Mouse (Mus musculus) lung, adult 18-20 months (tissue): ENCODE measurements around the gene Nhlrc1.

Experiments used
- DNase-seq, 2 experiments: peaks; one replicate each; pipeline ENCODE4 v3.0.0; 2022; ENCODE audit warnings: mixed read lengths in 2 of 2

Nhlrc1 gene

DNA sequence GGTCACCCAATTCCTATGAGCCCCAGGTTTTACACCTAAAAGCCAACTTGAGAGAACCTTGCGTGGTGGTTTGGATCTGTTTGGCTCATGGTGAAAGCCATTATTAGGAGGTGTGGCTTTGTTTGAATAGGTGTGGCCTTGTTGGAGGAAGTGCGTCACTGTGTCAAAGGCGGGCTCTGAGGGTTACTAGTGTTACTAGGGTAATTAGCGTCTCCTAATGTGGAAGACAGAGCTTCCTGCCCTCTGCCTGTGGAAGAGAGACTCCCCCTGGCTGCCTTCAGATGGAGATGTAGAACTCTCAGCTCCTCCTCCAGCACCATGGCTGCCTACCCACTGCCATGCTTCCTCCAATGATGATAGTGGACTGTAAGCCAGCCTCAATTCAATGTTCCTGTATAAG, 13.1 kb downstream of the Nhlrc1 start:
- no peak for DNase-seq

- DNase-seq: peak; percentile 34 to 69
Observed at GRCm38 (mm10) chr13:46999498-46999897, 15.2 kb downstream of the Nhlrc1 start.

- DNase-seq: no peak
Observed at GRCm38 (mm10) chr13:46997355-46997754, 17.3 kb downstream of the Nhlrc1 start.

- DNase-seq: no peak
Observed at GRCm38 (mm10) chr13:46993274-46993551, 21.4 kb downstream of the Nhlrc1 start.

DNA sequence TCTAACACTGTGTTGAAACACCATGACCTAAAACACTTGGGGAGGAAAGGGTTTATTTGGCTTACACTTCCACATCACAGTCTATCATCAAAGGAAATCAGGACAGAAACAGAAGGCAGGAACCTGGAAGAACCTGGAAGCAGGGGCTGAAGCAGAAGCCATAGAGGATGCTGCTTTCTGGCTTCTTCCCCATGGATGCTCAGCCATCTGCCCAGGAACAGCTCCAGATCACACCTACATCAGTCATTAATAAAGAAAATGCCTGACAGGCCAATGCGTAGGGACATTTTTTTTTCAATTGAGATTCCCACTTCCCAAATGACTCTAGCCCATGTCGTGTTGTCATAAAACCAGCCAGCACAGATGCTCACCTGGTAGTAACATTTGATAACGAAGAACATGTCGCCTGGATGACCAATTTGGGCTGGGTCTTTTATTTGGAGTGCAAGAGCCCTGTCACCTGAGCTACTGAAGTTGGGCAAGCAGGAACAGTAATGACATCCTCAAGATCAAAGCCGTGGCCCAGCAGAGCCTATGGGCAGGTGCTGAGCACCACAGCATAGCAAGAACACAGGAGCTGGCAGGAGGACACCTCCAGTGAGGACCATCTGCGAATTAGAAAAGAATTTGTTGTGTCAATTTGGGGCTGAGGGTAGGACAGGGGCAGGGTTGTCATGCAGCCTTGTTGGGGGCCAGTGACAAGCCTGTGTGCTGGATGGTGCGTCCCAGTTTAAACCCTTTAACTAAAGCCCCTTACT, 22.0 kb downstream of the Nhlrc1 start:
- no peak for DNase-seq

GRCm38 (mm10) chr13:46990376-46991011, 24.2 kb downstream of the Nhlrc1 start:
- peak; percentile 42 to 70 for DNase-seq

GRCm38 (mm10) chr13:46987941-46988340, 26.7 kb downstream of the Nhlrc1 start:
- no peak for DNase-seq

DNA sequence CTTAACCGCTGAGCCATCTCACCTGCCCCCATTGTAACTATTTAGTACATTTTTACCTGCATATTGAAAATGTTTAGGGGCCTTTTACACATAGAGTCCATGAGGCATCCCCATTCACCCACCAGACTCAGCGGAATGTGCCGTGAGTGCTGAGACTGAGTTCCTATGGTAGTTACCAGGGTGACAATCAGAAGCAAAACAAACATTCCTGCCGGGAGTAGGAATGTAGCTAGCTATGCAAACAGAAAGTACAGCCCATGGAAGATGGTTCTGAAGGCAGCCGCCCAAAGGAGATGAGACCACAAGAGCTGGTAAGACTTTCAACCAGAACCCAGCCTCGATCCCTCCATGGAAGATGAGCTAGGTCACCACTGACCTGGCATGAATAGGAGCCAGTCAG, 28.4 kb downstream of the Nhlrc1 start:
- DNase-seq: peak; percentile 19 to 60

- no peak for DNase-seq
Observed at GRCm38 (mm10) chr13:46983878-46984277, 30.8 kb downstream of the Nhlrc1 start.

DNA sequence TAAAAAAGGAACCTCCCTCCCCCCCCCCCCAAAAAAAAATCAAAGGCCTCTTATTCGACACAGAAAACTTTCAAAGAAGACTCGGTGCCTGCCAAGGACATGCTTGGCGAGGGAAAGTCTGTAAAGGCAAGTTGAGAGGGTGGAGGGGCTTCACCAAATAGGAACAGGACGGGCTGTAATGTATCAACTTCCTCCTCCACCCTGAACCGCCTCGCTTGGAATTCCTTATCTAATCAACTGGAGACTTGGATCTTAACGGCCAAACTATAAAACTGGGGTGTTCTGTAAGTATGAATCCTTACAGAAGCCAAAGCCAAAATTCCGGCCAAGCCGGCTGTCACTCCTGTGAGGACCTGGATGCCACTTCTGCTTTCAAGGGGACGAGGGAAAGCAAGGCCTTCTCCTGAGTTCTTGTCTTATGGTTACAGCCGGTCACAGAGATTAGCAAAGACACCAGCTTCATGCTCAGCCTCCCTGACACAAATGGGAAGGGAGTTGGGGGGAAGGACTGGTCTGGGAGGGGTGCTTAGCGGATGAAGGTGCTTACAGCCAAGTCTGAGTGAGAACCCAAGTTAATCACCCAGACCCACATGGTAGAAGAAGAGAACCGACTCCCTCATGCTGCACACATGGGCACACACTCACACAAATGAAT, 34.7 kb downstream of the Nhlrc1 start:
- DNase-seq: peak; percentile 66 to 79

DNA sequence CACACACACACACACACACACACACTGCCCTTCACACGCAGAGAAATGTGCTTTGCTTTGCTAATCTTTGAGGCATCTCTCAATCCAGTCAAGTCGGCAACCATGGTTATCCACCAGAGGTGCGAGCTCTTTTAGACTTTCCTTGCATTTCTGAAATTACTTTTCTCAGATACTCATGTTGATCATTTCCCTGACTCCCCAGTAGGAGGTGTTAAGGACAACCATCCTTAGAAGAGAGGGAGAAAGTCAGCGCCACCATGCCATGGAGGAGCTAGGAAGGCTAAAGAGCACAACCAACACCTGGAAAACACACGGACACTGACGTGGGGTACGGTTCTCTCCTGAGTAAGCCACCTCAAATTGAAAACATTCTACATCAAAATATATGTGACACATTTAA, 38.1 kb downstream of the Nhlrc1 start:
- no peak for DNase-seq

- no peak for DNase-seq
Observed at GRCm38 (mm10) chr13:46975930-46976329, 38.7 kb downstream of the Nhlrc1 start.

DNA sequence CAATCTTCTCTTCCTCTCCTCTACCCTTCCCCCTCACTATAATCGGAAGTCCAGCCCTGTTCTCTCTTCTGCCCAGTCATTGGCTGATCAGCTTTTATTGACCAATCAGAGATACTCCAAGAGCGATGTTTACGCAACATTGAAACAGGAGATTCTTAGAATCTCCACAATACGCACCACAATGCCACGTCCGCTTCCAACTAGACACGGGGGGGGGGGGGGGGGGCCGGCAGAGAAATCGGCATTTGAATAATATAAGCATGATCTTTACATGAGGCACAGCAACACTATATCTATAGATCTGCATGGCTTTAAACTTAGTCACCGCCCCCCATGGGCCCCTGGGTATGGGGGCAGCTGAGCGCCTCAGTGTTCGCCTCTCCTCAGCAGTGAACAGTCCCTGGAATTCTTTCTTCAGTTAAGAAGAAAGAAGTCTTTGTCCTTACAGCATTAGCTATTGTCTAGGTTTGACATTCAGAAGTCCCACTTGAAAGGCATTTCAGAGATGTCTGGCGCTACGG, 39.6 kb downstream of the Nhlrc1 start:
- DNase-seq: no peak

- peak; percentile 39 to 59 for DNase-seq
Observed at GRCm38 (mm10) chr13:46970286-46970945, 44.2 kb downstream of the Nhlrc1 start.

DNA sequence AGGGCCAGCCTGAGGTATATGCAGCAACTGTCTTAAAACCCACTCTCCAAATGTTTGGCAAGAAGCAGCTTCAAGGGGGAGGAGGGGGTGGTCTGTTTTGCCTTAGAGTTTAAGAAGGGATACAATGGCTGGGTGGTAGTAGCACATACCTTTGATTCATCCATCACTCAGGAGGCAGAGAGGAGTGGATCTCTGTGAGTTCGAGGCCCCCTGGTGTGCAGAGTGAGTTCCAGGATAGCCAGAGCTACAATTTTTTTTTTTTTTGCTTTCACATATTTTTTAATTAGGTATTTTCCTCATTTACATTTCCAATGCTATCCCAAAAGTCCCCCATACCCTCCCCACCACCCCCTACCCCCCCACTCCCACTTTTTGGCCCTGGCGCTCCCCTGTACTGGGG, 46.0 kb downstream of the Nhlrc1 start:
- DNase-seq: no peak

- DNase-seq: no peak
Observed at GRCm38 (mm10) chr13:46967308-46967707, 47.3 kb downstream of the Nhlrc1 start.
